Mouse (Mus musculus): Measurements from ENCODE around the gene Psmb3.

Psmb3 gene

GRCm38 (mm10) chr11:97748496-97748895 lies 45.3 kb downstream of the Psmb3 start:
- DNase-seq (ENCODE audit: low read depth, low spot score) = no peak

GRCm38 (mm10) chr11:97753277-97753676 lies 50.1 kb downstream of the Psmb3 start:
- no peak for DNase-seq (ENCODE audit: low read depth, low spot score)

DNA sequence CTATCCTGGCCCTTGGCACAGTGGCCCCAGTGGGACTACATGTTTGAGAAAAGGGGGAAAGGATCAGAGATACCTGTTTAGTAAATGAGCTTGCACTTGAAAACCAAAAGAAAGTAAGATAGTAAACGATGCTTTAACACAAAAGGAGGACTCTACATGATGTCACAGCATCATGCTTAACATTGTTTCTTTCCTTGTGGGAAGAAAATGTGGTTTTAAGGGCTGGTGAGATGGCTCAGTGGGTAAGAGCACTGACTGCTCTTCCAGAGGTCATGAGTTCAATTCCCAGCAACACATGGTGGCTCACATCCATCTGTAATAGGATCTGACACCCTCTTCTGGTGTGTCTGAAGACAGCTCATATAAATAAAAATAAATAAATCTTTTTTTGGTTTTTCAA lies 54.9 kb downstream of the Psmb3 start:
- DNase-seq (ENCODE audit: low read depth, low spot score) = no peak

DNA sequence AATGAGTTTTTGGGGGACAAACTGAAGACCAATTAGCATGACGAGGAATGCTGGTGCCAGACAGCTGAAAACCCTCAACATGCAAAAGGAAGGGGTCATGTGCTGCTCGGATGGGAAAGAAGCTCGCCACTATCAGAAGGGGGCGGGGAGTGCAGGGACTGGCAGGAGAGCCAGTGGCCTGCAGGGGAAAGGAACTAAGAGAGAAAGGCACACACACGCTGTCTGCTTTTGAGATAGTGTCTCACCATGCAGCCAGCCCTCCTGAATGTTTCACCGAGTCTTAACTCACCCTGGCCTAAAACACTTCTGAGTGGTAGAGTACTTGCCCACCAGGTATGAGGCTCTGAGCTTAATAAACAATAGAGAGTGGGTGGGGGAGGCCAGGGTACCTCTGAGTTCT lies 55.7 kb downstream of the Psmb3 start:
- no peak for DNase-seq (ENCODE audit: low read depth, low spot score)

DNA sequence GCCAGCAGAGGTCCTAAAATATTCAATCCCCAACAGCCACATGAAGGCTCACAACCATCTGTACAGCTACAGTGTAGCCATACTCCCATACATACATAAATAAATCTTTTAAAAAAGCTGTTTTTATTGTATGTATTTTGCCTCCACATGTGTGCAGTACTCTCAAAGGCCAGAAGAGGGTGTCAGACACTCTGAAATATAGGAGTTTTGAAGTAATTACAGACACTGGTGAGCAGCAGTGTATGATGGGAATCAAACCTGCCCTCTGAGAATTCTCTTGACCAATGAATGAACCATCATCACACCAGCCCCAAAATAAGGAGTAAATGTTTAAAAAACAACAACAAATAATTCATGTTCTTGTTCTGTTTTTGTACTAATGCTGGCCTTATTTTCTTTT lies 58.4 kb downstream of the Psmb3 start:
- peak; percentile 61 for DNase-seq (ENCODE audit: low read depth, low spot score)

Data from ZHBTc4 (cell line).